Mouse (Mus musculus): ENCODE measurements at regions not wholly inside any gene's neighbourhood (a gene's known extent, or its start where the extent isn't known, plus 50 kb on each side); places are given as distances from the start of the nearest gene placed in this dataset.

DNA sequence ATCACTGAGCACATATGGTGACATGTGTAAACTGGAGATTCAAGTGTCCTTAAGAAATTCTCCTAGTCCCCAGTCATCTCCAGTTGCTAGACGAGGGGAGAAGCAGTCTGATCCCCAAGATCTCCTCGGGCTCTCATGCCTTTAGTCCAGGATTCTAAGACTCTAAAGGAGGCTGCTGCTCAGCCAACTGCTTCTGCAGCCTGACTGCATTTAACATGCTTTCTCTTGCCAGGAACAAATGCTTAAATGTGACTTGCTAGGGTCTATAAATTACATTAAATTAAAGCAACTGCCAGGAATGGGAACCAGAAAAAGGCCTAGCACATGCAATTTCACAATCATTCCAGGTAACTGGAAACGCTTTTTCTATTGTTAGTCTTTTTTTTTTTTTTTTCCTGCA lies 599.8 kb upstream of the Gcfc2 start:
- no peaks in the 10 kb centered on the region for H3K36me3 ChIP-seq (ENCODE audit: control insufficient read depth, insufficient read depth, low read length)
- H3K4me2 ChIP-seq (ENCODE audit: low read length): no peak overlapping the region
- no peak overlapping the region for H3K27ac ChIP-seq (ENCODE audit: low read depth, low read length)
- no peaks in the 10 kb centered on the region for H3K4me1 ChIP-seq (ENCODE audit: control insufficient read depth, insufficient read depth, low read length)
- ATAC-seq (no peak), DNase-seq (ENCODE audit: low spot score) (peak; percentile 14)
- H3K9ac ChIP-seq (ENCODE audit: low read length): no peak overlapping the region
- H3K4me3 ChIP-seq (ENCODE audit: low read depth, low read length): no peak overlapping the region
- 81% methylated on average over 3 of the region's 3 CpGs for WGBS
- H3K27me3 ChIP-seq (replicated peaks; ENCODE audit: control insufficient read depth, insufficient read depth, low read length): no peaks in the 10 kb centered on the region
- H3K9me3 ChIP-seq (replicated peaks; ENCODE audit: control insufficient read depth, low read length): no peaks in the 10 kb centered on the region

DNA sequence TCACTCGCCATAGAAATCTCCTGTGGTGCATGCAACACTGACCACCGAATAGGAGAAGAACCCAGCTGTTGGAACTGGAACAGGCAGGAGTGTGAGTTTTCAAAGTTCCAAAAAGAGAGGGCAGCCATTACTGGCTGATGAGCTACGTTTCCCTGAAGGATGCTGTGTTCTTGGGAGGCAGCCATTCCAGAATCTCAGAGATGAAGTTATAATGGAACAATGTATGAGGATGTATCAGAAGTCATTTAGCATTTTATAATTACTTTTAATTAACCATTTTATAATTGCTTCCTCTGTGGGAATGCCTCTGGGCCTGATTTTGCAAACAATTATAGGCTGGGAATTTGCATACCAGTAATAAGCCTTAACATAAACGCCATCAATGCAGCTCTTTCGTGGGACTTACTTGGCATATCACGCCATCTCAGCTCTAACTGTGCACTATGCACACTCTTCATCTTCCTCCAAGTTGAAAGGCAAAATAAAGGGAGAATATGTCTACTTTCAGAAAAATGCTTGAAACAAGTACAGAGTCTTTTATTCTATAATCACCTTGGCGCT lies 559.4 kb upstream of the Gcfc2 start:
- DNase-seq (ENCODE audit: low spot score): no peak
- no peaks in the 10 kb centered on the region for H3K4me1 ChIP-seq (ENCODE audit: control insufficient read depth, insufficient read depth, low read length)
- WGBS: 50% methylated on average over 7 of the region's 7 CpGs

DNA sequence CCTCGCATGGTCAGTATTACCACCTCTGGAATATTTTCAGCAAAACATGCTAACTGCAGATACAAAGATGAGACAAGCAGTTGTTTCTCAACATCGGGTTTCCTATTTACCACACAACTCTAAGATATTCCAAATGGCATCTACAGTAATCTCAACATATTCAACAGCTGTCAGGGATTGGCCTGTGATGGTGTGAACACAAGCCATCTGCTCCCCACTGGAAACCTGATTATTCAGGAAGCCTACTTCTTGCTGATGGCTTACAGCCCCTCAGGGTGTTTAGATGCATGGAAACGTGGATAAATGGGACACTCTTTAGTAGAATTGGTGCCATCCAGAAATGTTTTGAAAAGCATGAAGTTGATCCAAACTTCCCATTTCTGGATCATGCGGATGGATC lies 535.0 kb upstream of the Gcfc2 start:
- H3K9me3 ChIP-seq (replicated peaks; ENCODE audit: control insufficient read depth, low read length): no peaks in the 10 kb centered on the region
- H3K4me1 ChIP-seq (ENCODE audit: control insufficient read depth, insufficient read depth, low read length): no peaks in the 10 kb centered on the region
- H3K36me3 ChIP-seq (ENCODE audit: control insufficient read depth, insufficient read depth, low read length): no peaks in the 10 kb centered on the region
- H3K4me2 ChIP-seq (ENCODE audit: low read length): no peak overlapping the region
- no peak overlapping the region for H3K4me3 ChIP-seq (ENCODE audit: low read depth, low read length)
- peak; percentile 42; the same call in 1 of the 2 replicates for ATAC-seq
- no peak overlapping the region for H3K27ac ChIP-seq (ENCODE audit: low read depth, low read length)
- H3K9ac ChIP-seq (ENCODE audit: low read length): no peak overlapping the region
- 77% methylated on average over 4 of the region's 4 CpGs for WGBS
- no peaks in the 10 kb centered on the region for H3K27me3 ChIP-seq (replicated peaks; ENCODE audit: control insufficient read depth, insufficient read depth, low read length)
- DNase-seq (ENCODE audit: low spot score): peak; percentile 51

More for the DNA sequence above, 559.4 kb upstream of the Gcfc2 start:
- H3K27ac ChIP-seq (ENCODE audit: low read depth, low read length): no peak overlapping the region
- H3K27me3 ChIP-seq (replicated peaks; ENCODE audit: control insufficient read depth, insufficient read depth, low read length): no peaks in the 10 kb centered on the region
- ATAC-seq: no peak
- H3K9me3 ChIP-seq (replicated peaks; ENCODE audit: control insufficient read depth, low read length): no peaks in the 10 kb centered on the region
- no peaks in the 10 kb centered on the region for H3K36me3 ChIP-seq (ENCODE audit: control insufficient read depth, insufficient read depth, low read length)
- no peak overlapping the region for H3K4me3 ChIP-seq (ENCODE audit: low read depth, low read length)
- no peak overlapping the region for H3K4me2 ChIP-seq (ENCODE audit: low read length)
- no peak overlapping the region for H3K9ac ChIP-seq (ENCODE audit: low read length)

DNA sequence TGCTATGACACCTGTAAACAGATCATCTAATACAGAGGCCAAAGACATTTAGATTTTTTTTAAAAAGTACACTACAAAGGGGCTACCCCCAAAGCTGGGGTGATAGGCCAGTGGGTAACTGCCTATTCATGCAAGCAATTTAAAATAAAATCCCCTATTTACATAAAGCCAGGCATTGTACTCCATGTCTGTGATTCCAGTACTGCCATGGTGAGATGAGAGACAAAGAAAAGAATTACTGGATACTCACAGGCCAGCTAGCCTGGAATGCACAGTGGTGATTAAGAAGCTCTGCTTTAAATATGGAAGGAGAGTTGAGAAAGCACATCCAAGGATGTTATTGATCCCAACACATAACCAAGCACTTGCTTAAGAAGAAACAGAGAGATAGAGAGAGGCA lies 520.3 kb upstream of the Gcfc2 start:
- no peak for ATAC-seq
- Histone ChIP-seq H3K4me1 (ENCODE audit: control insufficient read depth, insufficient read depth, low read length) (no peaks in the 10 kb centered on the region), H3K4me3 (ENCODE audit: low read depth, low read length) (no peak overlapping the region), H3K9me3 (replicated peaks; ENCODE audit: control insufficient read depth, low read length) (no peaks in the 10 kb centered on the region), H3K9ac (ENCODE audit: low read length) (no peak overlapping the region), H3K27me3 (replicated peaks; ENCODE audit: control insufficient read depth, insufficient read depth, low read length) (no peaks in the 10 kb centered on the region), H3K36me3 (ENCODE audit: control insufficient read depth, insufficient read depth, low read length) (no peaks in the 10 kb centered on the region), H3K27ac (ENCODE audit: low read depth, low read length) (no peak overlapping the region), H3K4me2 (ENCODE audit: low read length) (no peak overlapping the region)
- peak; percentile 3 for DNase-seq (ENCODE audit: low spot score)

DNA sequence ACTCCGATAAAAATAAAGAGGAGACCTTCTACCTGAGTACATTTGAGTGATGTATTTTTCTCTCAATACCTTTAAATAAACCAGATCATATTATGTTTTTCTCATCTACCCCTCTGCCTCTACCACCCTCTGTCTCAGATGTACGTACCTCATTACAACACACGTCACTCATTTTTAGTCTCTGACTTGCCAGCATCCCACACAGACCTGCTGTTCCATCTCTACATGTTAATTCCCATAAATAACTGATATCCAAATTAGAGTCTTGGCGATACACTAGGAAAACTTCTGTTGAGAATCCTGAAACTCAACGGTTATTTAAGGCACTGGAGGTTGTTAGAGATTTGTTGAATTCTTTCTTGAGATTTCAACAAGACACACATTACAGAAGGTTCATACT lies 509.9 kb upstream of the Gcfc2 start:
- WGBS: 88% methylated on average over 5 of the region's 5 CpGs

DNA sequence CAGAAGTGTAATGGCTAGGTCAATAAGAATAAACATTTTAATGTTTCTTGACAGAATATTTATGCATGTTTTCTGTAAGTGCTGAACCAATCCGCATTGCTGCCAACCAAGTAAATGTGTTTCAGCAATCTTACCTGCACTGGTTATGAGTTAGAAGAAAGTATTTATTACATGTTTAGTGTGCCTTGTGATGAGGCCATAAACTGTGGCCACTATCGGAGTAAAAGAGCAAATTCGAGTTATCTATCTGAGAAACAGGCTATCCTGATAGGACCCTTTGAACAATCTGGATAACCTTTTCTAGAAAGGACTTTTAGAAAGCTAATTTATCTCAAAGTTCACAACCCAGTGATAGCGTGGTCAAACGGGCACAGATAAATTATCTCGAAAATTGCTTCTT lies 488.7 kb upstream of the Gcfc2 start:
- Histone ChIP-seq H3K36me3 (ENCODE audit: control insufficient read depth, insufficient read depth, low read length) (no peaks in the 10 kb centered on the region), H3K9me3 (replicated peaks; ENCODE audit: control insufficient read depth, low read length) (no peaks in the 10 kb centered on the region), H3K27me3 (replicated peaks; ENCODE audit: control insufficient read depth, insufficient read depth, low read length) (no peaks in the 10 kb centered on the region), H3K4me2 (ENCODE audit: low read length) (no peak overlapping the region), H3K27ac (ENCODE audit: low read depth, low read length) (no peak overlapping the region), H3K4me1 (ENCODE audit: control insufficient read depth, insufficient read depth, low read length) (no peaks in the 10 kb centered on the region), H3K4me3 (ENCODE audit: low read depth, low read length) (no peak overlapping the region), H3K9ac (ENCODE audit: low read length) (no peak overlapping the region)
- no peak for ATAC-seq
- WGBS: 92% methylated on average over 6 of the region's 6 CpGs
- no peak for DNase-seq (ENCODE audit: low spot score)

More for the DNA sequence above, 509.9 kb upstream of the Gcfc2 start:
- no peaks in the 10 kb centered on the region for H3K9me3 ChIP-seq (replicated peaks; ENCODE audit: control insufficient read depth, low read length)
- no peak overlapping the region for H3K4me2 ChIP-seq (ENCODE audit: low read length)
- H3K9ac ChIP-seq (ENCODE audit: low read length): no peak overlapping the region
- H3K36me3 ChIP-seq (ENCODE audit: control insufficient read depth, insufficient read depth, low read length): no peaks in the 10 kb centered on the region
- no peak for ATAC-seq
- H3K4me1 ChIP-seq (ENCODE audit: control insufficient read depth, insufficient read depth, low read length): no peaks in the 10 kb centered on the region
- peak; percentile 7 for DNase-seq (ENCODE audit: low spot score)
- H3K27me3 ChIP-seq (replicated peaks; ENCODE audit: control insufficient read depth, insufficient read depth, low read length): no peaks in the 10 kb centered on the region
- no peak overlapping the region for H3K4me3 ChIP-seq (ENCODE audit: low read depth, low read length)
- H3K27ac ChIP-seq (ENCODE audit: low read depth, low read length): no peak overlapping the region

DNA sequence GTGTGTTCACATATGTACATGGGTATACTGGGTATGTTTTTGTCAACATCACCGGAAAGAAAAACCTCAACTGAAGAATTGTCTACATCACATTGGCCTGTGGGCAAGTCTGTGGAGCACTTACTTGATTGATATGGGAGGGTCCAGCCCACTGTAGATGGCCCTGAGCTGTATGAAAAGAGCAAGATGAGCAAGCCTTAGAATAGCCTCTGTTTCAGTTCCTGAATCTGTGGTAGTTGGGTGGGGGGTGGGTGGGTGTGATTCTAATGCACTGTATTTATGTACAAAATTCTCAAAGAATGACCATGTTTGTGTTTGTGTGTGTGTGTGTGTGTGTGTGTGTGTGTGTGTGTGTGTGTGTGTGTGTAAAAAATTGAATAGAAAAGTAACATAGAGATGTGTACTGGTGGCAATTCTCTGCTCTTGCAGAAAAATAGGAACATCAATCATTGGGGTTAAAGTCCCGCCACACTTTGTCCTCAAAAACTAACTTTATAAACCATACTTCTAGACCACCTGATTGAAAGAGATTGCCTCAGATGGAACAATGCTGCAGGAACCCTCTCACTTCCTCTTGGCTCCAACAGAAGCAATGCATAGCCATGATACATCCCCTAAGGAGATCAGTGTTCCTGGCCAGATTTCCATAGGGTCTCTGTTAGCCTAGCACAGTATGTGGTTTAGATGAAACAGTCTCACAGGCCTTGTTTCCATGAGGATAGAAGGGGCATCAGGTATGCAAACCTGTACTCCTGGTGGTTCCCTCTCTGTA lies 484.3 kb upstream of the Gcfc2 start:
- Histone ChIP-seq H3K9ac (ENCODE audit: low read length) (no peak overlapping the region), H3K4me1 (ENCODE audit: control insufficient read depth, insufficient read depth, low read length) (no peaks in the 10 kb centered on the region), H3K27ac (ENCODE audit: low read depth, low read length) (no peak overlapping the region), H3K4me2 (ENCODE audit: low read length) (no peak overlapping the region), H3K4me3 (ENCODE audit: low read depth, low read length) (no peak overlapping the region), H3K36me3 (ENCODE audit: control insufficient read depth, insufficient read depth, low read length) (no peaks in the 10 kb centered on the region), H3K27me3 (replicated peaks; ENCODE audit: control insufficient read depth, insufficient read depth, low read length) (no peaks in the 10 kb centered on the region), H3K9me3 (replicated peaks; ENCODE audit: control insufficient read depth, low read length) (no peaks in the 10 kb centered on the region)
- WGBS: 91% methylated on average over 2 of the region's 2 CpGs
- DNase-seq (ENCODE audit: low spot score) (no peak), ATAC-seq (no peak)

DNA sequence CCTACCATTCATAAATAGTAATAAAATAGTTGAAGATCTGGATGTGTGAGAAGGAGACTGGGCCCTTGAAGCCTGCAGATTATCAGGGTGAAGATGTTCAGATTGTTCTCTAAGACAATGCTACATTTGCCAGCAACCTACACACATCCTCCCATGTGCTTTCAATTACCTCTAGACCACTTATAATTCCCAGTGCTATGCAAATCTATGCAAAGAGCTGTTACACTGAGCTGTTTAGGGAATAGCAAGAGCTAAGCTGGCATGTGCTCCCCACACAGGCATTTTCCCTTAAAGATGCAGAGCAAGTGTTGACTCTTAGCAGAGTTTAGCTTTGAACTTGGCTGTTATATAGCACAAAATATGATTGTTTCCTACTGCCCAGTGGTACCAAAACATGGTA lies 482.1 kb upstream of the Gcfc2 start:
- Histone ChIP-seq H3K27ac (ENCODE audit: low read depth, low read length) (no peak overlapping the region), H3K9ac (ENCODE audit: low read length) (no peak overlapping the region), H3K9me3 (replicated peaks; ENCODE audit: control insufficient read depth, low read length) (no peaks in the 10 kb centered on the region), H3K4me3 (ENCODE audit: low read depth, low read length) (no peak overlapping the region), H3K36me3 (ENCODE audit: control insufficient read depth, insufficient read depth, low read length) (no peaks in the 10 kb centered on the region), H3K4me2 (ENCODE audit: low read length) (no peak overlapping the region), H3K4me1 (ENCODE audit: control insufficient read depth, insufficient read depth, low read length) (no peaks in the 10 kb centered on the region), H3K27me3 (replicated peaks; ENCODE audit: control insufficient read depth, insufficient read depth, low read length) (no peaks in the 10 kb centered on the region)
- ATAC-seq (no peak), DNase-seq (ENCODE audit: low spot score) (no peak)

DNA sequence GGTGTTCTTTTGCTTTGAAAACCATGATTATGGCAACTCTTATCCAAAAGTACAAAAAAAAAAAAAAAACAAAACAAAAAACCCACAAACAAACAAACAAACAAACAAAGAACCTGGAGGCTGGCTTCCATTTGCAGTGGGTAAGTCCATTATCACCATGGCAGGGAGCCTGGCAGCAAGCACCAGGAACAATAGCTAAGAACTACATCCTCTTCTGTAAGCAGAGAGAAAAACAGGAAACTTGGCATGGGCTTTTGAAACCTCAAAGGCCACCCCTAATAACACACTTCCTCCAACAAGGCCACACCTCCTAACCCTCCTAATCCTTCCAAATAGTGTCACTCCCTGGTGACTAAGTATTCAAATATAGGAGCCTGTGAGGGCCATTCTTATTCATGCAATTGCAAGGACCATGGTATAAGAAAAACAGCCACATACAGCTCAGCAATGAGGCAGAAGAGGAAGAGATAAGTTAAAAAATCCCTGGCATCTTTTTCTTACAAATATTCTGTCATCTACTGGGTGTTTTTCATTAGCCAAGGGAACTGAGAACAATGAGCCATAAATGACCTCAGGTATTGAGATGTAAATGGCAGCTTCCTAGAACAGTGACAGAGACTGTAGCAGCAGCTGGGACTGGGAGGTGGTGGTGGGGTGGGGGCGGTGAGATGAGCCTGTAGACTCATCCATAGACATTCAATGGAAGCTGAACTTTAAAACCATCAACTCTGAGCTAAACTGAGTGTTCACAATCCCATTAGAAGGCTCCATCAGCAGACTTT lies 477.3 kb upstream of the Gcfc2 start:
- Histone ChIP-seq H3K4me2 (ENCODE audit: low read length) (no peak overlapping the region), H3K4me1 (ENCODE audit: control insufficient read depth, insufficient read depth, low read length) (no peaks in the 10 kb centered on the region), H3K9ac (ENCODE audit: low read length) (no peak overlapping the region), H3K36me3 (ENCODE audit: control insufficient read depth, insufficient read depth, low read length) (no peaks in the 10 kb centered on the region), H3K27ac (ENCODE audit: low read depth, low read length) (no peak overlapping the region), H3K27me3 (replicated peaks; ENCODE audit: control insufficient read depth, insufficient read depth, low read length) (no peaks in the 10 kb centered on the region), H3K9me3 (replicated peaks; ENCODE audit: control insufficient read depth, low read length) (no peaks in the 10 kb centered on the region), H3K4me3 (ENCODE audit: low read depth, low read length) (no peak overlapping the region)
- WGBS: 94% methylated on average over 1 of the region's 1 CpGs
- DNase-seq (ENCODE audit: low spot score): no peak
- no peak for ATAC-seq

All from forebrain, embryonic 14.5 days (tissue).